Mouse (Mus musculus) thymus, adult 2 months (tissue): ENCODE data around the gene Rhod.

Experiments
- CTCF ChIP-seq: fragments of 200-500 bp; IDR thresholded peaks from 2 replicates; pipeline ENCODE4 v1.5.1; 2012; ENCODE audit warnings: mild to moderate bottlenecking, control low read depth, low read length, moderate library complexity, borderline replicate concordance; ENCODE audit not compliant: control insufficient read depth, poor library complexity, insufficient read depth; ENCODE audit errors: extremely low read depth
- POLR2A ChIP-seq: fragments of 200-500 bp; IDR thresholded peaks from 2 replicates; pipeline ENCODE4 v1.6.1; 2012; ENCODE audit warnings: mild to moderate bottlenecking, low read length, control low read depth, moderate library complexity; ENCODE audit not compliant: control insufficient read depth, poor library complexity, insufficient read depth; ENCODE audit errors: extremely low read depth

DNA sequence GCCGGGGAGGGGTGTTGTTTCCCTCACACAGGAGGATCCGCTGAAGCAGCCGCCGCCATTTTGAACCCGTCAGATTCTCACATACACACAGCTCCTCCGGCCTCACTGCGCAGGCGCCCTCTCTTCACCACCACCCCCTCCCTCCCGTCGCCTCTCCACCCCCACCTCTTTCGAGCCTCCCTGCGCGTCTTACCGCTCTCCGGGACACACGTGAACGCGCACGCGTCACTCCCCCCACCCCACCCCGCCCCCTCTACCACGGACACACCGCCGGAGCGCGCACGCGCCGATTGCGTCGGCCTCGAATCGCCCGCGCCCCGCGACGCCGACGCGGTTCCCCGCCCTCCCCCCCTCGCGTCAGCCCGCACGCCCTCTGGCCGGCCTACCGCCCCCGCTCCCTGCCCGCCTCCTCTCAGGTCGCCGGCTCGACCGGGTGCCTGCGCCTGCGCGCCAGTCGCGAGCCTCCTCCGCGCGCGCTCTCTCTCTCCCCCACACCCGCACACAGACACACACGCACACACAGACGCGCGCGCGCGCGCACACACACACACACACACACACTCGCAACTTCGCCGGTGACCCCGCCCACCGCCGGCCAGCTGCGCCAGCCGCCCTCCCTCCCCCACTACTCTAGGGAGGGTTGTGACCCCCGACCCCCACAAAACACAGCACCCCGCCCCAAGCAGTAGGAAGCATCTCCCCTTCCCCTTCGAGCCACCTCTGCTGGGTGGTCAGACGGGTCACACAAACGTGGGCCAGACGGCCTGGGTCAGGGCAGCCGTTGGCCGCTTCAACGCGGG lies 42.0 kb downstream of the Rhod start:
- TF ChIP-seq CTCF (no peak), POLR2A (peak; percentile 42; the same call in 1 of the 2 replicates)
